ENCODE assay signal across 10 mouse cellular contexts in genomic region chr16:17812120-17812519, GRCm38 (mm10). TPM values are rescaled to one million over a fixed set of nuclear protein-coding genes. Genes with fewer than 3 reads are reported as not detected.
DNase-seq lines count a peak whose midpoint lies in the region; ATAC-seq and TF ChIP-seq lines count a peak whose summit lies in the region.
"Had no signal": no experiment of that assay in that cellular context is flagged by ENCODE, and none has a peak within 500 bp of the region (broad histone marks: within the 10 kb centered on the region; RNA-seq: fewer than 3 reads in every experiment).

No protein-coding gene starts in this region.

- H3K27ac ChIP-seq in embryonic facial prominence, embryonic 11.5 days (replicated peaks; ENCODE audit: low read depth, low read length), result no peak overlapping the region
- H3K27ac ChIP-seq in embryonic facial prominence, embryonic 10.5 days (replicated peaks), result no peak overlapping the region
- H3K27ac ChIP-seq: heart, embryonic 15.5 days; midbrain, embryonic 12.5 days had no signal

- TF ChIP-seq CTCF in lung, adult 2 months (IDR thresholded peaks at IDR 0.05; ENCODE audit: insufficient read depth, low read length), result 0 out of 2 replicates have a peak, but pooled peaks have one; percentile 12

- no peak overlapping the region for H3K9ac ChIP-seq in embryonic facial prominence, embryonic 11.5 days (replicated peaks; ENCODE audit: low read length)
- H3K9ac ChIP-seq: heart, embryonic 15.5 days; midbrain, embryonic 12.5 days had no signal

- H3K4me1 ChIP-seq in embryonic facial prominence, embryonic 11.5 days (ENCODE audit: control insufficient read depth, insufficient read depth, low read length), result peaks cover 10% of the 10 kb centered on the region
- peaks cover 54% of the 10 kb centered on the region for H3K4me1 ChIP-seq in embryonic facial prominence, embryonic 10.5 days
- peaks cover 6% of the 10 kb centered on the region; the same call in 1 of the 2 replicates for H3K4me1 ChIP-seq in lung, adult 2 months (ENCODE audit: control insufficient read depth, insufficient read depth, low read length)

- no peak for ATAC-seq in embryonic facial prominence, embryonic 11.5 days (replicated peaks; ENCODE audit: insufficient number of reproducible peaks, low FRiP score, low TSS enrichment, low read depth)

- peaks cover 2% of the 10 kb centered on the region; the same call in 1 of the 2 replicates for H3K27me3 ChIP-seq in embryonic facial prominence, embryonic 11.5 days (ENCODE audit: control insufficient read depth, insufficient read depth, low read length)
- H3K27me3 ChIP-seq in embryonic facial prominence, embryonic 10.5 days (replicated peaks; ENCODE audit: low read depth, poor library complexity, severe bottlenecking), result peaks cover 86% of the 10 kb centered on the region

- H3K36me3 ChIP-seq in embryonic facial prominence, embryonic 11.5 days (replicated peaks; ENCODE audit: control insufficient read depth, insufficient read depth, low read depth, low read length), result no peaks in the 10 kb centered on the region
- peaks cover 7% of the 10 kb centered on the region; the same call in 1 of the 2 replicates for H3K36me3 ChIP-seq in embryonic facial prominence, embryonic 10.5 days (replicated peaks)
- H3K36me3 ChIP-seq: heart, embryonic 15.5 days; midbrain, embryonic 12.5 days had no signal

- WGBS in embryonic facial prominence, embryonic 11.5 days, result 6% methylated on average over 5 of the region's 5 CpGs
- WGBS in embryonic facial prominence, embryonic 10.5 days, result 5% methylated on average over 5 of the region's 5 CpGs
- 5% methylated on average over 5 of the region's 5 CpGs for WGBS in lung, adult 2 months

- no peak overlapping the region for H3K4me2 ChIP-seq in embryonic facial prominence, embryonic 11.5 days (ENCODE audit: low read depth, low read length)
- H3K4me2 ChIP-seq: heart, embryonic 15.5 days; midbrain, embryonic 12.5 days had no signal

- no peak for TF ChIP-seq POLR2A in lung, adult 2 months (IDR thresholded peaks at IDR 0.05; ENCODE audit: borderline replicate concordance, extremely low read depth, low read depth, low read length)

- DNase-seq in embryonic facial prominence, embryonic 11.5 days (ENCODE audit: low spot score), result peak; percentile 80
- DNase-seq in embryonic facial prominence, embryonic 10.5 days (ENCODE audit: low spot score), result no peak
- no peak for DNase-seq in lung, adult 2 months
- no peak for DNase-seq in lung, adult 18-20 months
- peak; percentile 48 for DNase-seq in ZHBTc4 (ENCODE audit: low read depth, low spot score)
- DNase-seq in lung, postnatal 10 days, result peak; percentile 60
- no peak for DNase-seq in layer of hippocampus, adult 8-10 months (ENCODE audit: low spot score in 2 of 2)
- DNase-seq in spleen, adult 12 weeks (ENCODE audit: low spot score), result no peak

- no peaks in the 10 kb centered on the region for H3K9me3 ChIP-seq in embryonic facial prominence, embryonic 11.5 days (replicated peaks; ENCODE audit: control insufficient read depth, low read length)
- H3K9me3 ChIP-seq in embryonic facial prominence, embryonic 10.5 days, result no peaks in the 10 kb centered on the region
- H3K9me3 ChIP-seq: heart, embryonic 15.5 days; midbrain, embryonic 12.5 days had no signal

- no peak overlapping the region for H3K4me3 ChIP-seq in embryonic facial prominence, embryonic 11.5 days (ENCODE audit: low read depth, low read length)
- H3K4me3 ChIP-seq in embryonic facial prominence, embryonic 10.5 days, result no peak overlapping the region
- H3K4me3 ChIP-seq in lung, adult 2 months (replicated peaks; ENCODE audit: extremely low read depth, low read depth, low read length), result no peak overlapping the region
- H3K4me3 ChIP-seq: heart, embryonic 15.5 days; midbrain, embryonic 12.5 days had no signal

RNA-seq across cellular contexts. Expression of gene Scarf2, which starts 15.0 kb away (rescaled TPM):
- polyA plus RNA-seq in embryonic facial prominence, embryonic 11.5 days (2014; fragmentation: Nextera tagmentation; extraction: Ambion mirVana), result 13.5 and 15.3 TPM in 2 replicates
- polyA plus RNA-seq in embryonic facial prominence, embryonic 10.5 days (2016; fragmentation: Nextera tagmentation; extraction: Ambion mirVana), result 9.3 and 10.5 TPM in 2 replicates
- polyA plus RNA-seq in lung, adult 2 months (2012; rRNA removed), result 215 and 266 TPM in 2 replicates
- 1 to 10 TPM; 1.9 to 4.7 (median 3.0) TPM for total RNA-seq in layer of hippocampus, adult 8-10 months (2022)

RNA-seq across cellular contexts. Expression of gene B830017H08Rik, which starts 20.8 kb away (rescaled TPM):
- not detected in 2 replicates for polyA plus RNA-seq in embryonic facial prominence, embryonic 11.5 days (2014; fragmentation: Nextera tagmentation; extraction: Ambion mirVana)
- polyA plus RNA-seq in embryonic facial prominence, embryonic 10.5 days (2016; fragmentation: Nextera tagmentation; extraction: Ambion mirVana), result not detected in 2 replicates
- 0.08 and 0.10 TPM in 2 replicates for polyA plus RNA-seq in lung, adult 2 months (2012; rRNA removed)
- 1 to 10 TPM; 2.7 to 3.9 (median 3.4) TPM for total RNA-seq in layer of hippocampus, adult 8-10 months (2022)
- polyA plus RNA-seq: heart, embryonic 15.5 days had no signal

RNA-seq across cellular contexts. Expression of gene Car15, which starts 26.0 kb away (rescaled TPM):
- 1.7 and 2.0 TPM in 2 replicates for polyA plus RNA-seq in embryonic facial prominence, embryonic 11.5 days (2014; fragmentation: Nextera tagmentation; extraction: Ambion mirVana)
- 2.5 and 4.1 TPM in 2 replicates for polyA plus RNA-seq in embryonic facial prominence, embryonic 10.5 days (2016; fragmentation: Nextera tagmentation; extraction: Ambion mirVana)
- 7.5 and 9.4 TPM in 2 replicates for polyA plus RNA-seq in lung, adult 2 months (2012; rRNA removed)
- 10 to 100 TPM in 3 of 4 experiments, 1 to 10 TPM in 1; 9.4 to 15.9 (median 12.6) TPM for total RNA-seq in layer of hippocampus, adult 8-10 months (2022)

RNA-seq across cellular contexts. Expression of gene Klhl22, which starts 52.7 kb away (rescaled TPM):
- polyA plus RNA-seq in embryonic facial prominence, embryonic 11.5 days (2014; fragmentation: Nextera tagmentation; extraction: Ambion mirVana), result 48.0 and 58.1 TPM in 2 replicates
- polyA plus RNA-seq in embryonic facial prominence, embryonic 10.5 days (2016; fragmentation: Nextera tagmentation; extraction: Ambion mirVana), result 64.9 and 72.8 TPM in 2 replicates
- 39.4 and 42.0 TPM in 2 replicates for polyA plus RNA-seq in lung, adult 2 months (2012; rRNA removed)
- 100 to 1,000 TPM in 2 of 4 experiments, 10 to 100 TPM in 2; 95.8 to 105 (median 101) TPM for total RNA-seq in layer of hippocampus, adult 8-10 months (2022)

Comparison
In these comparisons a context has a peak if more than half of its experiments do, and no peak if none do; other contexts are left out.
1. DNase-seq: peak in embryonic facial prominence, embryonic 11.5 days (single experiment), ZHBTc4 (single experiment) and lung, postnatal 10 days (single experiment); none in embryonic facial prominence, embryonic 10.5 days (single experiment), lung, adult 2 months (single experiment), lung, adult 18-20 months (0 of 2), layer of hippocampus, adult 8-10 months (0 of 2) and spleen, adult 12 weeks (single experiment).
2. RNA of gene Scarf2, which starts 15.0 kb away (polyA plus RNA-seq): 215 to 266 TPM in lung, adult 2 months; 13.5 to 15.3 TPM in embryonic facial prominence, embryonic 11.5 days and 9.3 to 10.5 TPM in embryonic facial prominence, embryonic 10.5 days; every median in the first group is over 10 times any median in the second.